Mouse (Mus musculus) adipocyte (in vitro differentiated cells): ENCODE measurements around the gene Sh3pxd2a.
"Not testable (repeated sequence)": the region's sequence is repeated elsewhere in the genome, so short reads cannot be mapped to it uniquely, and the experiment has no call there.

Source experiments
- DNase-seq: peaks from one replicate; pipeline ENCODE4 v3.0.0-alpha.2; 2016; ENCODE audit warnings: low spot score

Gene Sh3pxd2a

DNA sequence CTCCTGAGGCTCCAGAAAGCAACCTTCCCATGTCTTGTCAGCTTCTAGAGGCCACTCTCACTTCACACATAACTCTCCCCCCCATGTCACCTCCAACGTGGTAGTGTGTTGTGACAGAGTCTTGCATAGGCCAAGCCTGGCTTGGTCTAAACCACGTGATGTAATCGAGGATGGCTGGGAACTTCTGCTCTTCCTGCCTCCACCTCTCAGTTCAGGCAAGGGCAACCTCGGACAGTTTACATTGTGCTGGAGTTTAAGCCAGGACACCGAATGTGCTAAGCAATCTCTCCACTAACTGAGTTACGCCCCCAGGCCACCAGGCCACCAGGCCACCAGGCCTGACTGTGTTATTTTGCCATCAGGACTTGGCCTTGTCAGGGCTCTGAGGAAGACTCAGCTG, 57.7 kb downstream of the Sh3pxd2a start:
- DNase-seq, result peak; percentile 81

DNA sequence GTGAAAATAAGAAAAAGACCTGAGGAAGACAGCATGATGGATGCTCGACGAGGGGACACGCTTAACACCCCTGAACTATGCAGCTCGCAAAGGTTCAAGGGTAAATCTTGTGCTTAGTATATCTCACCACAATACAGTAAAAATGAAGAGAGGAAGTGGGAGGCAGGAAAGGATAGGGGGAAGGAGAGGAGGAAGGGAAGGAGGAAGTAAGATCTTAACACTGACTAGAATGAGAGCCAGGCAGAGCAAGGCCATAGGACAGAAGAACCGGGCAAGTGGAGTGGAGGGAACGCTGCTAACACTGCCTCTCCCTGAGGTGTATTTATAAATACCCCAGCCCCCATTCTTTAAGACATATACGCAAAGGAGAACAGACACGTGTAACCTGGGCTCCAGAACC, 58.7 kb downstream of the Sh3pxd2a start:
- DNase-seq, result no peak

DNA sequence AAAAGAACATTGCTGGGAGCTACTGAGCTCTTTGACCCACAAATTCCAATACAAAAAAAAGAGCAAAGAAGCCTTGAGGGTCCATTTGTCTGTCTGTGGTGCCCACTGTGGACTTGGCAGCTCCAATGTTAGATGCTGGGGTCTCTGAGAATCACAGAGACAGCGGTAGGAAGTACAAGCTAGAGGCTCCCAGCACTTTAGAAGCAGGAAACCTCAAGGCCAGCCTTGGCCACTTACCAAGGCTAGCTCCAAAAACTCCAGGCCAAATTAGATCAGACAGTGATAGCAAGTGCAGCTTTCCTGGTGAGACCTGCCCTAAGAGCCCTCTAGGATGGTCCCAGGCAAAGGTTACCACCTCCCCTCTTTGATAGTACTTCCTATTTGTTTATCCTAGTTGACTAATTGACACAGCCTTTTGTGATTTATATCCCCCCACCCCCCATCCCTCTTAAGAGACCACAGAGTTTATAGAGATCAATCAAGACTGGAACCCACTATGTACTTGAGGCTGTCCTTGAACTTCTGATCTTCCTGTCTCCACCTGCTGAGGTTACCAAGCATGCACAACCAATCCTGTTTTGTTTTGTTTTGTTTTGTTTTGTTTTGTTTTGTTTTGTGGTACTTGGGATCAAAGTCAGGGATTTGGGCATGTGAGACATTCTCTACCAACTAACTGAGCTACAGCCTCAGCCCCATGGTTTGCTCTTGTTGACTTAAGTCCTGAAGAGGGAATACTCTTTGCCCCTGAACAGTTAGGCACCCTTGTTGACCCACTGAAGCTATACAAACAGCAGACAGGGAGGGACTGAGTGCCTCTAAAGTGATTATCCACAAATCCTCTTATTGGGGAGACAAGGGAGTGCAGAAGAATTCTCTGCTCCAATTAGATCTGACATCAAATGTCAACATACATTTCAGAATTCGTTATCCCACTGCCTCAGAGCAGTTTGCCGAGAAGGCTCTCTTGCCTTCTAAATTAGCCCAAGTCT, 60.5 kb downstream of the Sh3pxd2a start:
- no peak for DNase-seq

DNA sequence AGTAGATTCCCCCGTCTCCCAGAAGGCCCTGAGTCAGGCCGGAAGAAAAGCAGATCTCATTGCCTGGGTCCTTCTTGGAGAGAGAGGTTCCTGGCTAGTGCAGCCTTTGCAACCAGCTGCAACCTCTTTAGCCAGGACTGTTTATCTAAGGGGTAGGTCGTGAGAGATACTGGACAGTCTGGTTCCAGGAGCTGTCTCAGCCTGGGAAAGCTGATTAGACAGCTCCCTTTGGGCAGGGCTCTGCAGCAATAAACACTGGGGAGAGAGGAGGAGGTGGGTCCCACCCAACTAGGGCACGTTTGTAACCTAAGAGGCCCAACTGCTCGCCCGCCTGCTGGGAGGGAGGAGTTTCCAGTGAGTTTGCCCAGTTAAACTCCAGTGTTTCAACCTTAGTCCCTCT, 61.2 kb downstream of the Sh3pxd2a start:
- peak; percentile 80 for DNase-seq

DNA sequence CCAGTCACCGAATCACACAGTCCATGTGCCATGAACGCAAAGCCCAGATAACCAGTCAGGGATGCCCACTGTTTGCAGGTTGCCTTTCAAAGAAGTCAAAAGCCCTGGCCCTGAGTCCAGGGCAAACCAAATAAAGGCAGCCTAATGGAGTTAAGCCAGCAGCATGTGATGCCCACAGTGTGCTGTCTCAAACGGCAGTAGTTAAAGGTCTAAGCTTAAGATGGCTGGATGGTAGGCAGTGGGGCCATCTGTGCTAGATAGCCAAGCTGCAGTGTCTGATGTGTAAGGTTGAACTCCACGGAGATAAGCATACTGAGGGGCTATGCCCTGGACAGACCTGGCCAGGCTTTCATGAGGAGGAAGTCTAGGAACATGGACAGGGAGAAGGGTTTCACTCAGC, 61.7 kb downstream of the Sh3pxd2a start:
- DNase-seq, result no peak

DNA sequence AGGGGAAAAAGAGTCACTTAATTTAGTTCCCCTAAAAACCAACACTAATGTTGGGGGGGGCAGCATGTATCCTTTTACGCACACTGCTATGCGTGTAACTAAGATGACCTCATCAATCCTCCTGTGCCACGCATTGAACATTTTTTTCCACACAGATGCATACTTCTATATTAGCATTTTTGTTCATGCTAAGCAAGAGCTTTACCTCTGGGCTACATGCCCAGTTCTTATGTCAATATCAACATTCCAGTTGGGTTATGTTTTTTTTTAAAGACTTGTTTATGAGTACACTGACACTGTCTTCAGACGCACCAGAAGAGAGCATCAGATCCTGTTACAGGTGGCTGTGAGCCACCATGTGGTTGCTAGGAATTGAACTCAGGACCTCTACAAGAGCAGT, 64.5 kb downstream of the Sh3pxd2a start:
- no peak for DNase-seq

DNA sequence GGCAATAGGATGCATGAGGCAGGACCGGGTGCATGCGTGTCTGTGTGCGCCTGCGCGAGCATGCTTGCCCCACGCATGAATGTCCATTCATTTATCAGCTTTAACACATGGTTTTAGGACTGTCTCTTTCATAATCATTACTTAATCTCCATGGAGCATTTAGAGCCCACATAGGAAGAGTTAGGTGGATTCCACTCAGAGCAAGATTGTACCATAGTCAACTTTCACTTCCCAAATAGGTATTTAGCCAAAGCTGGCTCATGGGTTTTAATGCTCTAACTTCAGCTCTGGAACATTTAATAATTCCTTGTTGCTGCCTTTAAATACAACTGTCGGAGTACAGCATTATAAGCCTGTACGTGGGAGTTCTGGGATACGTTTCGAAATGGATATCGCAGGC, 65.2 kb downstream of the Sh3pxd2a start:
- no peak for DNase-seq

DNA sequence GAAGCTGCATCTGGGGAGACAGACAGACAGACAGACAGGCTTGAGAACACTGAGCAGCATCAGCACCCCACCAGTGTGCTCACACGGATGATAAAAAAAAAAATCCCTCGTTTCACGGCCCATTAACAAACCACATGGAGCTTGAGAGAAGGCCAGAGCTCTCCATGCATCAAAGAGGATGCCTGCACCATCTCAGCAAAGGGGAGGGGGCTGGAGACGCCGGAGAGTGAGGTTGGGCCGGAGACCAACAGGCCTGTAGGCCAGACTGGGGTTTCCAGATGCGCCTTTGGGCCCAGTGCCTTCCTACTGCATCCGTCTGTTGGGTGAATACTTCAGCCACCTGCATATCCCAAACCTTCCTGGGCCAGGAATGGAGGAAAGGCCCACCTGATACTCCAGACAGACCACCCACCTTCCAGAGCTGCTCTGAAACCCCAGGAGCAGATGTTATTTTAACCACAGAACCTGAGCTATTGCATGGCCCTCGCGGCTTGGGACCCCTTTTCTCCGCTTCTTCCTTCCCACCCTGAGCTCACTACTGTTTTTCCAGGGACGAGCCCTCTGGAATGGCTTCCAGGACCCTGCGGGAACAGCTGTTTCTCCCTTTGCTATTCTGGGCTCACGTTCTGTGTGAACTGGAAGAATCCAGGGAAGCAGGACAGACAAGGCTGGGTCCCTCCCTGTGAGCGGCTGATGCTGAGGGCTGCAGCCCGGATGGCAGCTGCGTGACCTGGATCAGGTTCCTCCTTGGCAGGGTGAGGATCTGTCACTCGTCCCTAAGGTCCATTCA, 66.1 kb downstream of the Sh3pxd2a start:
- DNase-seq, result no peak

DNA sequence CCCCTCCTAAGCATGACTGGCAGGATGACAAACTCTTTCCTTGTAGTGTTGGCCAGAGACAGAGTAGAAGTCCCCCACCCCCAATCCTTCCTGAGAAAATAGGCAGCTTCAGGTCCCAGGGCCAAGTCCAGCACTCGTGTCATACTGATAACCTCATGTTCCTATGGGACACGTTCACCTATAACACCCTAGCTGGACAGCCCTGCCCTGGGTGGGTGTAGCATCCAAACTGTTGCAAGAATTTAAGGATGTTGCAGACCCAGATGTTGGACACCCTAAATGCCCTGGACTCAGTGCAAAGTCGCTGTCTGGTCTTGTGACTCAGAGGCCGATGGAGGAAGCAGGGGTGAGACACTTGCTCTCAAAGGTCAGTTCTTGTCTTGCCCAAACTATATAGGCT, 68.9 kb downstream of the Sh3pxd2a start:
- no peak for DNase-seq

DNA sequence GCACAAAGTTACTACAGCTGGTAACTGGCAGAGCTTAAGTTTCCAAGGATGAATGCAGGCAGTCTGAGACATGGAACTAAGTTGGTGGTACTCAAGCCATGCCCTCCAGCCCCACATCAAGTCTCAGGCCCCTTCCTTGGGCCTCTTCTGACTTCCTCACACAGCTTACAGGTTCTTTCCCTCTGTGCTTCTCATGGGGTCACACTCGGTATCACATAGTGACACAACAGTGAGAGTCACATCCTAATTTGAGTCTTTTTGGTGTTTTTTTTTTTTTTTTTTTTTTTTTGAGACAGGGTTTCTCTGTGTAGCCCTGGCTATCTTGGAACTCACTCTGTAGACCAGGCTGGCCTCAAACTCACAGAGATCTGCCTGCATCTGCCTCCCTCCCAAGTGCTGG, 69.4 kb downstream of the Sh3pxd2a start:
- DNase-seq, result not testable (repeated sequence)

DNA sequence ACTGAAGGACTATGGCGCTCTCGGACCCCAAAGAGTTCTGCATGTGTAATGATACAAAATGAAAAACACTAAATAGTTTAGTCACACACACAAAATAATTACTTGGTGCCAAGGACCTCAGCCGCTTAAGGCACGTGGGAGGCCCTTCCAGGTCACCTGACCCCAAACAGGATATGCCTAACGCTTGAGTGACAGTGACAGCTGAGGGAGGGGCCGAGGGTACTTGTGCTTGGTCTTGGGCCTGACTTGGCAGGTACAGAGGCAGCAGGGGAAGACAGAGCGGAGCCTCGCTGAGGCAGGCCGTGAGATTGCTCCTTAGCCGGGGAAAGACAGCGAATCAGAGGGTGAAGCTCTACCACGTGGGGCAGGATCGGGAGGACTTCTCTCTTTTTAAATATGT, 73.3 kb downstream of the Sh3pxd2a start:
- DNase-seq, result no peak

DNA sequence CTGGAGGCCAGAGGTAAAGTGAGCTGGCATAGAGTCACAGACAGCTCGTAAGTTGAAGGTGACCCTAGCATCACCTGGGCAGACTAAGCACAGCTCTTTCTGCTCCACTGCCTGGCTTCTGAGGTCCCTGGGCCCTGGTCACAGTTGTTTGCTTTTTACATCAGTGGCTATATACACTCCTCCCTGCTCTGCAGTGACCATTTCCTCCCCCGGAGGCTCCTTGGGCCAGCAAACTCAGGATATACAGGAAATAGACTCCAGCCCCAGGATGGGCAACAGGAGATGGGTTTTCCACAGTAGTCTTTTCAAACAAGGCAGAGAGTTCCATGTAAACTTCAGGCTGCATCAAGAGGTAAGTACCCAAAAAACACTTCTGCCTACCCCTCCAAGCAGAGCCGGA, 76.3 kb downstream of the Sh3pxd2a start:
- DNase-seq, result no peak

DNA sequence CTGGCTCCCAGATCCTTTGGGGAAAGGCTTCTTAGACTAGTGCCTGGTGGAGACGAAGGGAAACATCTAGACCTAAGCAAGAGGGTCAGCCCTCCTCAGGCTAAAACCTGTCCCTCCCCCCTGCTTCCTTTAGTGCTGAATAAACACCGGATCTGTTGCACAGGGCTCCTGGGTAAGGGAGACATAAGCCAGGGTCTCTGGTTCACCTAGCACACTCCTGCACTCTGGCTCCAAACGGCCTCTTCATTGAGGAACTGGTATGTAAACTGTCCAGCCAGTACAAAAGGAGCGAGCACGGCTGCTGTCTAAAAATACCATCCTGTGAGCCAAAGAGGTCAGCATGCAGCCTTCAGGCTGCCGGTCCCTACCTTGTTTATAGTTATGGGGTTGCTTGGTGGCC, 76.8 kb downstream of the Sh3pxd2a start:
- DNase-seq, result no peak

DNA sequence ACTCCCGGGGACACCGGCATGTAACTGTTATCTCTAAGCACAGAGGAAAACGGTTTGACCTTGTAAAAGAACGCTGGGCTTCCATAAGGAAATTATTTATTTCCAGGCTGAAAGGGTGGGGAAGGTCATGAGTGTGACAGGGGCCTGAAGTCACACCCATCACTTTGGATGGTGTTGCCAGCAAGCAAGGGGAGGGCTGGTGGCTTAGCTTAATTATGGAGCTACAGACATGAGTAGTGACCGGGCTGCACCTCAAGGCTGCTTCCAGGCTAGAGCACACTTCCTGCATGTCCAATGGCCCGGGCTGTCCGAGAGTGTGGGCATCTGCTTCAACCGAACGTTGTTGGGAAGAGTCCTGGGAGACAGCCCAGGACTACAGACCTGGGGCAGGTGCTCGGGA, 78.2 kb downstream of the Sh3pxd2a start:
- DNase-seq, result no peak

DNA sequence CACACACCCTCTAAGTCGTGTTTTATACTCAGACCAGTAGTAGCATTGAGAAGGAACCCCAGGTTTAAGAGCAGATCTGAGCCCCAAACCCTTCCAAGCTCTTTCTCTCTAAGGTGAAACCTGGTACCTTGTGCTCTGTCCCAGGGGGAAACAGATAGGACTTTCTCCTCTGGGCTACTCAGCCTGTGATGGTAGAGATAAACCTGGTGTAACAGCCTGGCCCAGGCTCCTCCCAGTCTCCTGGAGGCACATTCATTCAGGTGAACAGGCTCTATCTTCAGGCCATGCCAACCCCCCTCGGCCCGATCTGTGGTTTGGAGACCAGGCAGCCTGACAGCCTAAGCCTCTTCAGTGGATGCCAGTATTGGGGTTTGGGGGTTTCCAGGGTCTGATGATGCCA, 79.6 kb downstream of the Sh3pxd2a start:
- DNase-seq, result no peak

DNA sequence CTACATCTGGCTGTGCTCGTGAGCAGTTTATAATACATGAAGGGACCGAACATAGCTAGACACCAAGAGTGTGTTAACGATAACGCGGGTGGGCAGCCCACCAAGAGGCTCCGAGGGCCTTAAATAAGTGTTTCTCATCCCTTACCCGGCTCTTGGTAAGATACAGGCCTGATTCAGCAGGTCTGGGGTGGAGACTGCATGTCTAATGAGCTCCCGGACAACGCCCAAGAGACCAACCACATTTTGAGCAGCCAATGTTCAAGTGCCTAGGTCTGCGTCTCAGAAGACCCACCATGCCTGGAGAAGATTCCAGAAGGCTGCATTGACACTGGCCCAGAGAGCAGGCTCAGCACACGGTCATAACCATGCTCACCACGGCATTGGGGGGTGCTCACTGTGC, 80.2 kb downstream of the Sh3pxd2a start:
- DNase-seq, result no peak

DNA sequence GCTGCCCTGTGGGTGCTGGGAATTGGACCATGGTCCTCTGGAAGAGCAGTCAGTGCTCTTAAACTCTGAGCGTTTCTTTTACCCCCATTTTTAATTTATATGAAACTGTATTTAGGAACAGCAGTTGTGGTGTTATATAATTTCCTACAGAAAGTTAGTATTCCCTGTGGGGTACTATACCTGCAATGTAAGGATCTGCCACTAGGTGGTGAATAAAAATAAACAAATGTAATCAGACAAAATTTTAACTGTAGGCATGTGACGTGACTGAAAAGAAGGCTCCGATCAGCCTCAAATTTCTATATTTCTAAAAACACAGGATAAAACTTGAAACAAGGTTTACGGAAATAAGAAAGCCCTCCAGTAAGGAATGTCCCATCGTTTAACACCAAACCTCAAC, 81.9 kb downstream of the Sh3pxd2a start:
- no peak for DNase-seq

DNA sequence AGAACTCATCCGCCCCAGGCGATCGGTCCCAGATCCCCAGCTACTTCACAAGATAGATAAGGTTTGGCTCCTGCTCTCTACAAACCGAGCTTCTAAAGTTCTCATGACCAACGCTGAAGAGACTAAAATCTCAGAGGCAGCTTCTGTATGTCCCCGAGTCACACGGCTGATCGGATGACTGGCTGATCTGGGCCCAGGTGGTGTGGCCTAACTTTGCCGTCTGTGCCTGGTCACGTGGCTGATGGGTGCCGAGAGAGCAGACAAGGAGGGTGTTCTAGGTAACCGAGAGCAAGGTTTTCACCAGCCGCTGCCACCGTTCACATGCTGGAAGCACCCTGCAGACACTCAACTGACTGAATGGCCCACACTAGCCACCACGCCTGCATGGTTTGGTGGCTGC, 83.2 kb downstream of the Sh3pxd2a start:
- DNase-seq, result no peak

DNA sequence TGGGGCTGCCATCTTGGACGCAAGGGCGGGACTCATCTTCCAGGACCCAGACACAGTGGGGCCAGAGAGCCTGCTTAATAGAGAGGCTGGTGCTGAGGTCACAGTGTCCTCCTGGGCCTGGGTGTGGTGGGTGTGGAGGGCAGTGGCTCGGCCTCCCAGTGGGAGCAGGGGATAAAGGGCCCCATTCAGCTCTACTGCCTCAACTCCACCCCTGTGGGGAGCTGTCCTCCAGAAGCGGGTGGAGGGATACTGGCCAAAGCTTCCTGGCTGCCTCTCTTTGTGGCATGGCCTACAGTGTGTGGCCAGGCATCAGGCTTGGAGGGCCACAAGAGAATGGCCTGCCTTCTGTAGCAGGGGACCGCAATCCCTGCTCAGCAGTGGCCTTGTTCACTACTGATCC, 85.1 kb downstream of the Sh3pxd2a start:
- no peak for DNase-seq

DNA sequence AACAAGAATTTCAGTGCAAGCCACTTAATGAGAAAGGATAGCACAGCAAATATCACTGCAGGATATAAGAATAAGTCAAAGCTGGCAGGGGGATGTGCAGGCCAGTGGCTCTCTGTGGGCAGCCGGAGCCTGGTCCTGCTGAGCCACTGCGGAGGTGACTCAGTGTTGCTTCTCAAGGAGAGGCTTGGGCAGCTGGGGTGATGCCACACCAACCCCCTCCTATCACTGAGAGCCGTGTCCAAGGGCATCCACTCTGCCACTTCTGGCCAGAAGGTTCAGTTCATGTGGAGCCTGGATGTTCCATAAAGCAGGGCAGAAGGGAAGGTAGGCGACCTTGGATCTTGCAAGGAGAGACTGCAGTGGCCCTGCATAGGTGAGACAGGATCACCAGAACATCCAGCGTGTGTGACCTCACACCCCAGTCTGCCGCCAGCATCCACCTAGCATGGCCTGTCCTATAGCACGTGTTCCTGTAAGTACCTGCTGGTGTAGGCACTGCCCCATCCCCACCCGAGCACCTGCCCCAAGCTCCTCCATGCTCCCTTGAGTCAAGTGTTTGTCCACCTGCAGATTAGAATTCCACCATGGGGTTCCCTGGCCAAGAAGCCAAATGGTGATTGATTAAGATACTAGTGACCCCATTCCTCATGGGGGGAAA, 89.2 kb downstream of the Sh3pxd2a start:
- no peak for DNase-seq

DNA sequence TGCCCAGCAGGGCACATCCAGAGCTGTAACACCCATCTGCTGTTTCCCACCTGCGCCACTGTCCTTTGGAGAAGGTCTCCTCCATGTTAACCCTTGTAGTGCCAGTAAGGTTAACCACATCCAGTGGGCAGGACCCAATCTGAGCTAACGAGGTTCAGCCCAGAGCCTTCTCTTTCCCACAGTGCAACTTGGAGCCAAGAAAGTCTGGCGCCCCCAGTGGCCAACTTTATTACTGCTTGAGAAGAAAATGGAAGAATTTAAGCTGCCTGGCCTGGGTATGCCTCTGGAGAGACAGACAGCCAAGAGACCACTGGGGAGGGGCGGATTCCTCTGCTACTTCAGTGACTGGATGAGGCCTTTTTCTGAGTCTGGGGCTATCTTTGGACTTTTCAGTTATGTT, 89.8 kb downstream of the Sh3pxd2a start:
- peak; percentile 60 for DNase-seq

DNA sequence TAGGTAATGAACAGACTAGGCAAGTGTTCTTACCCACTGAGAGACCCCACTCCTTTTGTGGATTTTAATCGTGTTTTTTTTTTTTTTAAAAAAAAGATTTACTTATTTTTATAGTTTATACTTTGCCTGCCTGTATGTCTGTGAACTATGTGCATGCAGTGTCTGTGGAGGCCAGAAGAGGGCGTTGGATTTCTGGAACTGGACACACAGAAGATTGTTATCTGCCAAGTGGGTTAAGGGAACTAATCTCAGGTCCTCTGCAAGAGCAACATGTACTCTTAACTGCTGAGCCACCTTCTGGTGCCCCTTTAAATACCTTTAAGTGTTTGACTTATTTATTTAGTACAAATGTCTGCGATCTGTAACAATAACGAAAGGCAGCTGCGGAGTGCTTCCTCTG, 92.2 kb downstream of the Sh3pxd2a start:
- no peak for DNase-seq

DNA sequence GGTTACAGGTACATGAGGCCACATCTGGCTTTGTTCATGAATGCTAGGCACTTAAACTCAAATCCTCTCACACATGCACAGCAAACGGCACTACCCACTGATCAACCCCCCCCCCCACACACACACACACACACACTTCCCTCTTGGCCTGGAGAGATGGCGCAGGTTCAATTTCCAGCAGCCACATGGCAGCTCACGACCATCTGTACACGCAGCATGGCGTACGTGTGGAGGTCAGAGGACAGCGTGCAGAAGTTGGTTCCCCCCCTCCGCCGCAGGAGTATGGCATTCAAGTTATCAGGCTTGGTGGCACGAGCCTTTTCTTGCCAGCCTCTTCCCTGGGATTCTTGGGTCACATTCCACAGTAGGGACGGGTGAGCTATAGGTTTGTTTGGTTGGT, 92.7 kb downstream of the Sh3pxd2a start:
- no peak for DNase-seq
